Mouse (Mus musculus) liver, embryonic 11.5 days (tissue): ENCODE measurements around the gene Kif24. TPM values are rescaled to one million over a fixed set of nuclear protein-coding genes. Genes with fewer than 3 reads are reported as not detected.

Experiments
- ATAC-seq: fragments of 200-750 bp; cut with Nextera tagmentation; replicated peaks from 2 replicates; pipeline ENCODE4 v1.8.0; 2017; ENCODE audit warnings: moderate number of reproducible peaks, mild to moderate bottlenecking, moderate TSS enrichment, moderate library complexity; ENCODE audit not compliant: low FRiP score
- DNase-seq: peaks from one replicate; pipeline ENCODE4 v3.0.0-alpha.2; 2017; ENCODE audit warnings: low spot score
- H3K27ac ChIP-seq: fragments of 300-500 bp; sonication (generic); 2 replicates; pipeline ENCODE4 v1.5.1; 2014; ENCODE audit warnings: mild to moderate bottlenecking, low read depth, low read length, control low read depth
- H3K27me3 ChIP-seq: fragments of 300-500 bp; sonication (generic); replicated peaks from 2 replicates; pipeline ENCODE4 v1.6.1; 2014; ENCODE audit warnings: low read length, mixed read lengths; ENCODE audit not compliant: control insufficient read depth, insufficient read depth
- H3K36me3 ChIP-seq: fragments of 300-500 bp; sonication (generic); 2 replicates; pipeline ENCODE4 v1.6.1; 2014; ENCODE audit warnings: mild to moderate bottlenecking, low read length, moderate library complexity, mixed read lengths; ENCODE audit not compliant: control insufficient read depth, insufficient read depth
- H3K4me1 ChIP-seq: fragments of 300-500 bp; sonication (generic); replicated peaks from 2 replicates; pipeline ENCODE4 v1.6.1; 2014; ENCODE audit warnings: low read length, mixed read lengths; ENCODE audit not compliant: control insufficient read depth, insufficient read depth
- H3K4me2 ChIP-seq: fragments of 300-500 bp; sonication (generic); 2 replicates; pipeline ENCODE4 v1.6.1; 2014; ENCODE audit warnings: mild to moderate bottlenecking, control low read depth, moderate library complexity
- H3K4me3 ChIP-seq: fragments of 300-500 bp; sonication (generic); 2 replicates; pipeline ENCODE4 v1.5.1; 2014; ENCODE audit warnings: low read depth, low read length, control low read depth
- H3K9ac ChIP-seq: fragments of 300-500 bp; sonication (generic); 2 replicates; pipeline ENCODE4 v1.6.1; 2014; ENCODE audit warnings: low read depth, low read length, control low read depth
- H3K9me3 ChIP-seq: fragments of 300-500 bp; sonication (generic); 2 replicates; pipeline ENCODE4 v1.6.1; 2016; ENCODE audit warnings: low read length, inconsistent platforms, mixed read lengths; ENCODE audit not compliant: control insufficient read depth
- WGBS: fragments of 180-500 bp; shearing (Covaris S2); extraction: QIAGEN DNeasy Blood & Tissue Kit; methylation state at CpG from one replicate; pipeline ENCODE4 v1.1.7; 2014; 5-methylcytosine and 5-hydroxymethylcytosine counted together
- polyA plus RNA-seq: library from polyadenylated mRNA; unstranded; fragments of >200 nt; fragmentation: Nextera tagmentation; extraction: Ambion mirVana; gene quantifications from 2 replicates; pipeline ENCODE4 v1.2.1, GENCODE M21; 2014

The Kif24 gene
- polyA plus RNA-seq, result 6.2 and 8.6 TPM in 2 replicates

- peak; percentile 98 for DNase-seq
- Histone ChIP-seq H3K9ac (peak within 1 kb of the TSS; percentile 77), H3K36me3 (peaks cover 4% of the 10 kb centered on the region; the same call in 1 of the 2 replicates), H3K27ac (peak within 1 kb of the TSS; percentile 73), H3K4me3 (peak within 1 kb of the TSS; percentile 67), H3K9me3 (no peaks in the 10 kb centered on the region), H3K4me2 (peak within 1 kb of the TSS; percentile 71), H3K27me3 (no peaks in the 10 kb centered on the region), H3K4me1 (0 out of 2 replicates have a peak, but pooled peaks cover 3% of the 10 kb centered on the region)
- under 1% methylated on average over 70 of the region's 70 CpGs for WGBS
- peak; percentile 97 for ATAC-seq
Measured at GRCm38 (mm10) chr4:41464345-41465286, at the start of gene Kif24, which contains the start of gene Nudt2. Gene Kif24, minus strand, starts transcription at chr4:41464887. Gene Nudt2, plus strand, starts transcription at chr4:41465151.

- H3K4me3 ChIP-seq, result no peak overlapping the region
- DNase-seq (no peak), ATAC-seq (no peak)
- peaks cover under 1% of the 10 kb centered on the region for H3K27me3 ChIP-seq
- H3K36me3 ChIP-seq, result no peaks in the 10 kb centered on the region
- no peak overlapping the region for H3K9ac ChIP-seq
- 22% methylated on average over 8 of the region's 8 CpGs for WGBS
- H3K9me3 ChIP-seq, result no peaks in the 10 kb centered on the region
- H3K4me2 ChIP-seq, result no peak overlapping the region
- H3K27ac ChIP-seq, result no peak overlapping the region
- no peaks in the 10 kb centered on the region for H3K4me1 ChIP-seq
Measured at GRCm38 (mm10) chr4:41513714-41514113, 49.0 kb upstream of the Kif24 start.

- DNase-seq, result no peak
Measured at GRCm38 (mm10) chr4:41513309-41513708, 48.6 kb upstream of the Kif24 start.

GRCm38 (mm10) chr4:41507998-41508397 lies 43.3 kb upstream of the Kif24 start:
- Histone ChIP-seq H3K9ac (no peak overlapping the region), H3K4me1 (peaks cover 10% of the 10 kb centered on the region), H3K36me3 (no peaks in the 10 kb centered on the region), H3K9me3 (no peaks in the 10 kb centered on the region), H3K4me2 (no peak overlapping the region), H3K27me3 (peaks cover 16% of the 10 kb centered on the region), H3K27ac (no peak overlapping the region), H3K4me3 (no peak overlapping the region)
- DNase-seq (no peak), ATAC-seq (no peak)
- WGBS, result 45% methylated on average over 7 of the region's 7 CpGs

More at GRCm38 (mm10) chr4:41513309-41513708, 48.6 kb upstream of the Kif24 start:
- Histone ChIP-seq H3K9ac (no peak overlapping the region), H3K4me1 (no peaks in the 10 kb centered on the region), H3K27ac (no peak overlapping the region), H3K4me3 (no peak overlapping the region), H3K36me3 (no peaks in the 10 kb centered on the region), H3K9me3 (no peaks in the 10 kb centered on the region), H3K27me3 (peaks cover 4% of the 10 kb centered on the region), H3K4me2 (no peak overlapping the region)
- 51% methylated on average over 4 of the region's 4 CpGs for WGBS
- no peak for ATAC-seq

- Histone ChIP-seq H3K4me2 (peak overlapping the region; percentile 96), H3K36me3 (no peaks in the 10 kb centered on the region), H3K27ac (no peak overlapping the region), H3K27me3 (peaks cover 18% of the 10 kb centered on the region), H3K9me3 (no peaks in the 10 kb centered on the region), H3K4me3 (peak overlapping the region; percentile 53), H3K4me1 (peaks cover 13% of the 10 kb centered on the region), H3K9ac (no peak overlapping the region)
- 5% methylated on average over 22 of the region's 22 CpGs for WGBS
- no peak for DNase-seq
- ATAC-seq, result no peak
Measured at GRCm38 (mm10) chr4:41507326-41507924, 42.7 kb upstream of the Kif24 start.

- Histone ChIP-seq H3K9me3 (no peaks in the 10 kb centered on the region), H3K4me2 (peak overlapping the region; percentile 96), H3K4me1 (peaks cover 17% of the 10 kb centered on the region), H3K36me3 (no peaks in the 10 kb centered on the region), H3K27ac (no peak overlapping the region), H3K9ac (0 out of 2 replicates have a peak overlapping the region, but pooled peaks have one; percentile 0), H3K4me3 (peak overlapping the region; percentile 53), H3K27me3 (peaks cover 23% of the 10 kb centered on the region)
- ATAC-seq (peak; percentile 68), DNase-seq (peak; percentile 85)
- 1% methylated on average over 29 of the region's 29 CpGs for WGBS
Measured at GRCm38 (mm10) chr4:41506906-41507305, 42.2 kb upstream of the Kif24 start.

GRCm38 (mm10) chr4:41506156-41506555 lies 41.5 kb upstream of the Kif24 start:
- WGBS, result 11% methylated on average over 13 of the region's 13 CpGs
- 0 out of 2 replicates have a peak overlapping the region, but pooled peaks have one; percentile 0 for H3K9ac ChIP-seq
- no peak for ATAC-seq

GRCm38 (mm10) chr4:41505131-41505551 lies 40.5 kb upstream of the Kif24 start:
- Histone ChIP-seq H3K9ac (no peak overlapping the region), H3K27ac (no peak overlapping the region), H3K36me3 (no peaks in the 10 kb centered on the region), H3K27me3 (peaks cover 40% of the 10 kb centered on the region), H3K4me3 (no peak overlapping the region), H3K9me3 (no peaks in the 10 kb centered on the region), H3K4me2 (no peak overlapping the region), H3K4me1 (peaks cover 17% of the 10 kb centered on the region)
- DNase-seq (no peak), ATAC-seq (no peak)
- WGBS, result 45% methylated on average over 11 of the region's 11 CpGs

More at GRCm38 (mm10) chr4:41506156-41506555, 41.5 kb upstream of the Kif24 start:
- peaks cover 17% of the 10 kb centered on the region for H3K4me1 ChIP-seq
- no peaks in the 10 kb centered on the region for H3K36me3 ChIP-seq
- H3K9me3 ChIP-seq, result no peaks in the 10 kb centered on the region
- peaks cover 30% of the 10 kb centered on the region for H3K27me3 ChIP-seq
- peak overlapping the region; percentile 53 for H3K4me3 ChIP-seq
- DNase-seq, result no peak
- H3K4me2 ChIP-seq, result peak overlapping the region; percentile 96
- H3K27ac ChIP-seq, result no peak overlapping the region; the same call in 1 of the 2 replicates
